Mouse (Mus musculus): ENCODE measurements around the gene Thrsp. TPM values are rescaled to one million over a fixed set of nuclear protein-coding genes. Genes with fewer than 3 reads are reported as not detected.
"Not testable (repeated sequence)": the region's sequence is repeated elsewhere in the genome, so short reads cannot be mapped to it uniquely, and the experiment has no call there.

The Thrsp gene
- polyA plus RNA-seq (2015; fragmentation: Nextera tagmentation; extraction: Ambion mirVana): 1.0 and 1.7 TPM in 2 replicates

GRCm38 (mm10) chr7:97416906-97417777, at the start of gene Thrsp:
TSS of gene Thrsp (minus strand) at chr7:97417730.
- ATAC-seq (ENCODE audit: insufficient read depth, low FRiP score, low read depth): no peak
- H3K27me3 ChIP-seq (replicated peaks): no peaks in the 10 kb centered on the region
- no peak within 1 kb of the TSS for H3K4me2 ChIP-seq
- no peaks in the 10 kb centered on the region for H3K9me3 ChIP-seq
- 74% methylated on average over 25 of the region's 25 CpGs for WGBS
- no peaks in the 10 kb centered on the region for H3K36me3 ChIP-seq
- no peak within 1 kb of the TSS for H3K27ac ChIP-seq
- H3K4me3 ChIP-seq (replicated peaks): no peak within 1 kb of the TSS
- H3K4me1 ChIP-seq: no peaks in the 10 kb centered on the region
- H3K9ac ChIP-seq: no peak within 1 kb of the TSS

GRCm38 (mm10) chr7:97455577-97455976, 38.0 kb upstream of the Thrsp start:
- Histone ChIP-seq H3K4me2 (peak overlapping the region; percentile 29; the same call in 1 of the 2 replicates), H3K36me3 (no peaks in the 10 kb centered on the region), H3K27me3 (replicated peaks) (no peaks in the 10 kb centered on the region), H3K27ac (no peak overlapping the region), H3K4me3 (replicated peaks) (no peak overlapping the region), H3K9ac (no peak overlapping the region), H3K4me1 (0 out of 2 replicates have a peak, but pooled peaks cover 3% of the 10 kb centered on the region), H3K9me3 (no peaks in the 10 kb centered on the region)
- WGBS: 76% methylated on average over 3 of the region's 3 CpGs
- ATAC-seq (ENCODE audit: insufficient read depth, low FRiP score, low read depth): no peak

- Histone ChIP-seq H3K4me1 (0 out of 2 replicates have a peak, but pooled peaks cover 3% of the 10 kb centered on the region), H3K36me3 (no peaks in the 10 kb centered on the region), H3K27me3 (replicated peaks) (no peaks in the 10 kb centered on the region), H3K4me2 (no peak overlapping the region), H3K9me3 (no peaks in the 10 kb centered on the region), H3K27ac (no peak overlapping the region), H3K4me3 (replicated peaks) (no peak overlapping the region), H3K9ac (no peak overlapping the region)
- ATAC-seq (ENCODE audit: insufficient read depth, low FRiP score, low read depth): no peak
- WGBS: 88% methylated on average over 10 of the region's 10 CpGs
Observed at GRCm38 (mm10) chr7:97454795-97455194, 37.3 kb upstream of the Thrsp start.

- ATAC-seq (ENCODE audit: insufficient read depth, low FRiP score, low read depth): peak; percentile 93
- peak overlapping the region; percentile 77 for H3K4me2 ChIP-seq
- H3K9me3 ChIP-seq: no peaks in the 10 kb centered on the region
- peak overlapping the region; percentile 46 for H3K4me3 ChIP-seq (replicated peaks)
- no peaks in the 10 kb centered on the region for H3K27me3 ChIP-seq (replicated peaks)
- 0 out of 2 replicates have a peak, but pooled peaks cover 3% of the 10 kb centered on the region for H3K4me1 ChIP-seq
- peak overlapping the region; percentile 80 for H3K27ac ChIP-seq
- 1% methylated on average over 27 of the region's 27 CpGs for WGBS
- no peaks in the 10 kb centered on the region for H3K36me3 ChIP-seq
- H3K9ac ChIP-seq: peak overlapping the region; percentile 30; the same call in 1 of the 2 replicates
Observed at GRCm38 (mm10) chr7:97453141-97453921, 35.8 kb upstream of the Thrsp start.

- Histone ChIP-seq H3K27me3 (replicated peaks) (no peaks in the 10 kb centered on the region), H3K4me2 (no peak overlapping the region), H3K9ac (no peak overlapping the region), H3K27ac (peak overlapping the region; percentile 80), H3K4me1 (0 out of 2 replicates have a peak, but pooled peaks cover 6% of the 10 kb centered on the region), H3K36me3 (no peaks in the 10 kb centered on the region), H3K9me3 (no peaks in the 10 kb centered on the region), H3K4me3 (replicated peaks) (no peak overlapping the region)
- ATAC-seq (ENCODE audit: insufficient read depth, low FRiP score, low read depth): peak; percentile 24; the same call in 1 of the 2 replicates
- 59% methylated on average over 6 of the region's 6 CpGs for WGBS
Observed at GRCm38 (mm10) chr7:97452196-97452595, 34.7 kb upstream of the Thrsp start.

GRCm38 (mm10) chr7:97451023-97451422, 33.5 kb upstream of the Thrsp start, which contains the start of gene Kctd14:
TSS of gene Kctd14 (plus strand) at chr7:97451323.
- H3K27me3 ChIP-seq (replicated peaks); H3K9ac ChIP-seq; H3K4me2 ChIP-seq; ATAC-seq (ENCODE audit: insufficient read depth, low FRiP score, low read depth); H3K36me3 ChIP-seq; H3K9me3 ChIP-seq; H3K4me3 ChIP-seq (replicated peaks): not testable (repeated sequence)
- H3K4me1 ChIP-seq: 0 out of 2 replicates have a peak, but pooled peaks cover 13% of the 10 kb centered on the region
- peak within 1 kb of the TSS; percentile 80 for H3K27ac ChIP-seq
- whole genome bisulfite sequencing: 54% methylated on average over 2 of the region's 2 CpGs

- Histone ChIP-seq H3K27ac (peak overlapping the region; percentile 78), H3K4me2 (no peak overlapping the region), H3K9me3 (no peaks in the 10 kb centered on the region), H3K9ac (no peak overlapping the region), H3K4me1 (0 out of 2 replicates have a peak, but pooled peaks cover 13% of the 10 kb centered on the region), H3K27me3 (replicated peaks) (no peaks in the 10 kb centered on the region), H3K4me3 (replicated peaks) (no peak overlapping the region), H3K36me3 (no peaks in the 10 kb centered on the region)
- ATAC-seq (ENCODE audit: insufficient read depth, low FRiP score, low read depth): peak; percentile 9; the same call in 1 of the 2 replicates
- 50% methylated on average over 6 of the region's 6 CpGs for WGBS
Observed at GRCm38 (mm10) chr7:97447050-97447531, 29.6 kb upstream of the Thrsp start.

GRCm38 (mm10) chr7:97446171-97446925, 28.8 kb upstream of the Thrsp start:
- Histone ChIP-seq H3K4me1 (0 out of 2 replicates have a peak, but pooled peaks cover 13% of the 10 kb centered on the region), H3K4me2 (no peak overlapping the region), H3K9me3 (no peaks in the 10 kb centered on the region), H3K27ac (peak overlapping the region; percentile 78), H3K9ac (no peak overlapping the region), H3K27me3 (replicated peaks) (no peaks in the 10 kb centered on the region), H3K4me3 (replicated peaks) (no peak overlapping the region), H3K36me3 (no peaks in the 10 kb centered on the region)
- ATAC-seq (ENCODE audit: insufficient read depth, low FRiP score, low read depth): peak; percentile 78
- 31% methylated on average over 6 of the region's 6 CpGs for WGBS

GRCm38 (mm10) chr7:97438986-97439385, 21.5 kb upstream of the Thrsp start:
- no peak overlapping the region for H3K9ac ChIP-seq
- H3K4me1 ChIP-seq: no peaks in the 10 kb centered on the region
- no peak overlapping the region for H3K4me3 ChIP-seq (replicated peaks)
- H3K27me3 ChIP-seq (replicated peaks): no peaks in the 10 kb centered on the region
- H3K27ac ChIP-seq: peak overlapping the region; percentile 23
- ATAC-seq (ENCODE audit: insufficient read depth, low FRiP score, low read depth): peak; percentile 94
- H3K4me2 ChIP-seq: no peak overlapping the region
- no peaks in the 10 kb centered on the region for H3K9me3 ChIP-seq
- no peaks in the 10 kb centered on the region for H3K36me3 ChIP-seq

GRCm38 (mm10) chr7:97434517-97434916, 17.0 kb upstream of the Thrsp start:
- Histone ChIP-seq H3K27me3 (replicated peaks) (no peaks in the 10 kb centered on the region), H3K27ac (no peak overlapping the region), H3K4me2 (no peak overlapping the region), H3K36me3 (no peaks in the 10 kb centered on the region), H3K4me3 (replicated peaks) (no peak overlapping the region), H3K4me1 (peaks cover 6% of the 10 kb centered on the region; the same call in 1 of the 2 replicates), H3K9me3 (no peaks in the 10 kb centered on the region), H3K9ac (no peak overlapping the region)
- 81% methylated on average over 10 of the region's 10 CpGs for WGBS
- no peak for ATAC-seq (ENCODE audit: insufficient read depth, low FRiP score, low read depth)

- H3K4me2 ChIP-seq; H3K4me3 ChIP-seq (replicated peaks); H3K9ac ChIP-seq; H3K9me3 ChIP-seq; H3K4me1 ChIP-seq; H3K36me3 ChIP-seq; H3K27me3 ChIP-seq (replicated peaks): not testable (repeated sequence)
- peak; percentile 51; the same call in 1 of the 2 replicates for ATAC-seq (ENCODE audit: insufficient read depth, low FRiP score, low read depth)
- H3K27ac ChIP-seq: peak overlapping the region; percentile 71; the same call in 1 of the 2 replicates
- WGBS: 41% methylated on average over 3 of the region's 3 CpGs
Observed at GRCm38 (mm10) chr7:97433517-97433916, 16.0 kb upstream of the Thrsp start.

Data from stomach, embryonic 15.5 days (tissue).